Mouse (Mus musculus) ES-Bruce4 (cell line): Measurements from ENCODE around the gene Disp1. TPM values are rescaled to one million over a fixed set of nuclear protein-coding genes. Genes with fewer than 3 reads are reported as not detected.

Experiments used
- H3K27ac ChIP-seq: 2 replicates; pipeline ENCODE4 v1.5.1; 2012; ENCODE audit warnings: low read length, inconsistent platforms; ENCODE audit not compliant: insufficient read depth
- H3K27me3 ChIP-seq: 2 replicates; pipeline ENCODE4 v1.6.1; 2012; ENCODE audit warnings: mild to moderate bottlenecking, low read length, inconsistent platforms; ENCODE audit not compliant: control insufficient read depth, poor library complexity, insufficient read depth, severe bottlenecking
- H3K36me3 ChIP-seq: 2 replicates; pipeline ENCODE4 v1.6.1; 2012; ENCODE audit warnings: inconsistent platforms, mild to moderate bottlenecking, low read length, moderate library complexity; ENCODE audit not compliant: control insufficient read depth, poor library complexity, insufficient read depth, severe bottlenecking
- H3K4me1 ChIP-seq: one replicate; pipeline ENCODE4 v1.8.1; 2011; ENCODE audit warnings: low read length; ENCODE audit not compliant: control insufficient read depth, insufficient read depth
- H3K4me3 ChIP-seq: 2 replicates; pipeline ENCODE4 v1.5.1; 2011; ENCODE audit warnings: low read depth, mild to moderate bottlenecking, low read length
- H3K9ac ChIP-seq: 2 replicates; pipeline ENCODE4 v1.6.1; 2012; ENCODE audit warnings: low read depth, mild to moderate bottlenecking, inconsistent platforms; ENCODE audit not compliant: poor library complexity, severe bottlenecking
- H3K9me3 ChIP-seq: replicated peaks from 2 replicates; pipeline ENCODE4 v1.6.1; 2012; ENCODE audit warnings: mild to moderate bottlenecking, low read length, inconsistent platforms; ENCODE audit not compliant: control insufficient read depth, poor library complexity, insufficient read depth, severe bottlenecking
- CTCF ChIP-seq: IDR thresholded peaks from one replicate; pipeline ENCODE4 v1.8.1; 2011; ENCODE audit warnings: low read depth, low read length
- EP300 ChIP-seq: IDR thresholded peaks from 2 replicates; pipeline ENCODE4 v1.6.1; 2011; ENCODE audit warnings: low read depth, low read length; ENCODE audit not compliant: insufficient read depth
- POLR2A ChIP-seq: IDR thresholded peaks from one replicate; pipeline ENCODE4 v1.8.1; 2011; ENCODE audit warnings: low read length; ENCODE audit not compliant: insufficient read depth
- polyA plus RNA-seq: library from polyadenylated mRNA; stranded (reverse); fragments of >200 nt; gene quantifications from 2 replicates; pipeline ENCODE4 v1.2.4, GENCODE M21; 2011; ENCODE audit warnings: low read depth; ENCODE audit not compliant: missing spikeins, insufficient read depth, insufficient read length

The Disp1 gene
- polyA plus RNA-seq, 1 experiment, result 9.5 TPM

GRCm38 (mm10) chr1:183115076-183115475 is 106.2 kb downstream of the Disp1 start:
- no peaks in the 10 kb centered on the region for H3K4me1 ChIP-seq
- H3K9me3 ChIP-seq, result no peaks in the 10 kb centered on the region

GRCm38 (mm10) chr1:183114554-183114953 is 106.8 kb downstream of the Disp1 start:
- Histone ChIP-seq H3K36me3 (no peaks in the 10 kb centered on the region), H3K27me3 (no peaks in the 10 kb centered on the region), H3K9ac (no peak overlapping the region), H3K4me3 (no peak overlapping the region), H3K4me1 (no peaks in the 10 kb centered on the region), H3K9me3 (no peaks in the 10 kb centered on the region), H3K27ac (no peak overlapping the region)
- TF ChIP-seq EP300 (no peak), POLR2A (no peak), CTCF (no peak)

More at GRCm38 (mm10) chr1:183115076-183115475, 106.2 kb downstream of the Disp1 start:
- H3K36me3 ChIP-seq, result no peaks in the 10 kb centered on the region
- no peak overlapping the region for H3K9ac ChIP-seq
- H3K27ac ChIP-seq, result no peak overlapping the region
- no peak overlapping the region for H3K4me3 ChIP-seq
- H3K27me3 ChIP-seq, result no peaks in the 10 kb centered on the region
- TF ChIP-seq POLR2A (no peak), EP300 (no peak), CTCF (no peak)

- Histone ChIP-seq H3K27me3 (no peaks in the 10 kb centered on the region), H3K9ac (no peak overlapping the region), H3K9me3 (no peaks in the 10 kb centered on the region), H3K27ac (no peak overlapping the region), H3K36me3 (no peaks in the 10 kb centered on the region), H3K4me1 (no peaks in the 10 kb centered on the region), H3K4me3 (no peak overlapping the region)
- TF ChIP-seq POLR2A (no peak), CTCF (no peak), EP300 (no peak)
Measured at GRCm38 (mm10) chr1:183113546-183113945, 107.8 kb downstream of the Disp1 start.

GRCm38 (mm10) chr1:183107476-183107875 is 113.8 kb downstream of the Disp1 start:
- Histone ChIP-seq H3K4me1 (no peaks in the 10 kb centered on the region), H3K9me3 (no peaks in the 10 kb centered on the region), H3K27ac (no peak overlapping the region), H3K27me3 (no peaks in the 10 kb centered on the region), H3K4me3 (no peak overlapping the region), H3K9ac (no peak overlapping the region), H3K36me3 (no peaks in the 10 kb centered on the region)
- TF ChIP-seq POLR2A (no peak), EP300 (no peak), CTCF (no peak)

GRCm38 (mm10) chr1:183104696-183105095 is 116.6 kb downstream of the Disp1 start:
- no peaks in the 10 kb centered on the region for H3K9me3 ChIP-seq
- H3K9ac ChIP-seq, result no peak overlapping the region
- no peaks in the 10 kb centered on the region for H3K27me3 ChIP-seq
- no peak overlapping the region for H3K27ac ChIP-seq
- H3K36me3 ChIP-seq, result no peaks in the 10 kb centered on the region
- no peak for TF ChIP-seq POLR2A
- TF ChIP-seq CTCF, result no peak
- TF ChIP-seq EP300, result no peak
- no peaks in the 10 kb centered on the region for H3K4me1 ChIP-seq
- no peak overlapping the region for H3K4me3 ChIP-seq

- H3K4me3 ChIP-seq, result no peak overlapping the region
- H3K27ac ChIP-seq, result no peak overlapping the region
- H3K9me3 ChIP-seq, result no peaks in the 10 kb centered on the region
- TF ChIP-seq CTCF (no peak), EP300 (no peak), POLR2A (no peak)
- no peaks in the 10 kb centered on the region for H3K27me3 ChIP-seq
- H3K36me3 ChIP-seq, result no peaks in the 10 kb centered on the region
- H3K4me1 ChIP-seq, result no peaks in the 10 kb centered on the region
- H3K9ac ChIP-seq, result no peak overlapping the region
Measured at GRCm38 (mm10) chr1:183102775-183103174, 118.5 kb downstream of the Disp1 start.
